Mouse (Mus musculus) central nervous system, embryonic 14 days (tissue): ENCODE results near the gene Olfr395. TPM values are rescaled to one million over a fixed set of nuclear protein-coding genes. Genes with fewer than 3 reads are reported as not detected.

Source experiments
- polyA plus RNA-seq: library from polyadenylated mRNA; depleted of rRNA; stranded (reverse); fragments of >200 nt; gene quantifications from 2 replicates; pipeline ENCODE4 v1.2.3, GENCODE M21; 2012; rRNA removed

Olfr395 gene
- not detected in 2 replicates for polyA plus RNA-seq

DNA sequence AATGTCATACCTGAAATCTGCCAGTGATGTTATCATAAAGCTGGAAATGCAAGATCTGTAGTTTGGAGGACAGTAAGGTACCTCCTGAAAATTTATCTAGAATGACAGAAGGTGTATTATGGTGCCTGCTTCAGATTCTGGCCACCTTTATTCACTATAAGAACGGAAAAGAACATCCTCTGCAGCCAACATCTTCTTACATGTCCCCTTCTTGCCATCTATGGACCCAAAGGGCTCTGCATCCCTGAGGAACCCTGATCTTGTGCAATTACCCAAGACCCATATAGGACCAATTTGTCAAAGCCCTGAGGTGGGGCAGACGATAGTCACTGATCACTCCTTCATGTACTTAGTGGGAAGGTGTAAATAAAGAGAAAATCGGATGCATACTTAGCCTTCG, at the start of gene Olfr395:
Olfr395 (minus strand) TSS at position 101 of the 400 bp plus-strand sequence.

DNA sequence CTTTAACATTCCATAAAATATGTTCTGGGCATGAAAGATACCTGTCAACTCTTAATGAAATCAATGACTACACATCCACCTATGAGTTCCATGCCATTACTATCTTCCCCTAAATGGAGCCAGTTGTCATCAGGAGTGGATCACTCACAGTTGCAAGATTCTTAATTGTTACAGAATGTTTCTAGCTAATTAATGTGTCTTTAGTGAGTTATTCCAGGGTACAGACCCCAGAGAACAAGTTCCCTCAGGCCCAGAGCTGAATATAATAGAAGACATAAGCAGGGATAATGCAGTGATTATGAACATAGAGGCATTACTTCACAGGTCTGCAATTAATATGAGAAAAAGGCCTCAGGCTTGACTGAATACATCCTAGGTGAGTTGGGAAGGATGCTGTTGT, 27.3 kb upstream of the Olfr395 start, which contains the start of gene Olfr23:
Olfr23 (plus strand) TSS at position 301 of the 400 bp plus-strand sequence.

DNA sequence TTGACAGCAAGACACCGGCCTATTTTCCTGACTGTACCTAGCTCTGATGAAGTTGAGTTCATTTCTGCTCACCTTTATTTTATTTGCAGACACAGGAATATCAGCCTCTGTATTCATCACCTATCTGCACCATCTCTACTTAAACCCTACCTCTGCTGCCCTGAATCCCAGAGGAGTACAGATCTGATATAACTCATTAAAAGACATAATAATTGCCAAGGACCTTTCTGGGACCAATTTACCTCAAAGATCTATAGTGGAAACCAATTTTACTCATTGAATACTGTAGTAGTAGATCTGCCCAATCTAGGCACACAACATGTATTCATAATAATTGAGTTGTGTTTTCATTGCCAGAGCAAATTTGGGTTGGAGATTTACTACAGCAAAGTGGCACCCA, 18.4 kb downstream of the Olfr395 start, which contains the start of gene Olfr394:
Olfr394 (minus strand) TSS at position 101 of the 400 bp plus-strand sequence.

Other genes starting within 250 kb of the Olfr395 start
- gene Zfp735, start 220.5 kb downstream of the Olfr395 start, polyA plus RNA-seq, result not detected in 2 replicates
- gene Olfr389, start 128.6 kb downstream of the Olfr395 start, polyA plus RNA-seq, result not detected in 2 replicates
- not detected in 2 replicates for gene Olfr390, start 126.3 kb downstream of the Olfr395 start, polyA plus RNA-seq
- gene Olfr391-ps, start 106.2 kb downstream of the Olfr395 start, polyA plus RNA-seq, result not detected in 2 replicates
- gene Olfr392, start 92.2 kb downstream of the Olfr395 start, polyA plus RNA-seq, result not detected in 2 replicates
- not detected in 2 replicates for gene Olfr393, start 57.8 kb downstream of the Olfr395 start, polyA plus RNA-seq
- not detected in 2 replicates for gene Olfr394, start 18.5 kb downstream of the Olfr395 start, polyA plus RNA-seq
- not detected in 2 replicates for gene Olfr23, start 27.4 kb upstream of the Olfr395 start, polyA plus RNA-seq
- gene Olfr397, start 51.5 kb upstream of the Olfr395 start, polyA plus RNA-seq, result not detected in 2 replicates
- gene Olfr398, start 81.1 kb upstream of the Olfr395 start, polyA plus RNA-seq, result not detected in 2 replicates
- gene Olfr139, start 147.3 kb upstream of the Olfr395 start, polyA plus RNA-seq, result not detected in 2 replicates
- not detected in 2 replicates for gene Olfr399, start 147.3 kb upstream of the Olfr395 start, polyA plus RNA-seq
- not detected in 2 replicates for gene Zfp616, start 160.7 kb upstream of the Olfr395 start, polyA plus RNA-seq
- gene Olfr401, start 204.4 kb upstream of the Olfr395 start, polyA plus RNA-seq, result not detected in 2 replicates
- not detected in 2 replicates for gene Olfr402, start 244.2 kb upstream of the Olfr395 start, polyA plus RNA-seq